Mouse (Mus musculus) gastrocnemius, adult 8-10 months (tissue): ENCODE measurements around the gene Cenpo. TPM values are rescaled to one million over a fixed set of nuclear protein-coding genes. Genes with fewer than 3 reads are reported as not detected.
"Not testable (repeated sequence)": the region's sequence is repeated elsewhere in the genome, so short reads cannot be mapped to it uniquely, and the experiment has no call there.

Experiments used
- DNase-seq, 2 experiments: peaks; one replicate each; pipeline ENCODE4 v3.0.0; 2022; ENCODE audit warnings: low spot score in 2 of 2
- total RNA-seq, 4 experiments: library from RNA; stranded (reverse); gene quantifications; 2 replicates each; pipeline ENCODE4 v1.2.4; 2022

Cenpo gene
- 1 to 10 TPM; 1.3 to 2.6 (median 2.0) TPM for total RNA-seq

DNA sequence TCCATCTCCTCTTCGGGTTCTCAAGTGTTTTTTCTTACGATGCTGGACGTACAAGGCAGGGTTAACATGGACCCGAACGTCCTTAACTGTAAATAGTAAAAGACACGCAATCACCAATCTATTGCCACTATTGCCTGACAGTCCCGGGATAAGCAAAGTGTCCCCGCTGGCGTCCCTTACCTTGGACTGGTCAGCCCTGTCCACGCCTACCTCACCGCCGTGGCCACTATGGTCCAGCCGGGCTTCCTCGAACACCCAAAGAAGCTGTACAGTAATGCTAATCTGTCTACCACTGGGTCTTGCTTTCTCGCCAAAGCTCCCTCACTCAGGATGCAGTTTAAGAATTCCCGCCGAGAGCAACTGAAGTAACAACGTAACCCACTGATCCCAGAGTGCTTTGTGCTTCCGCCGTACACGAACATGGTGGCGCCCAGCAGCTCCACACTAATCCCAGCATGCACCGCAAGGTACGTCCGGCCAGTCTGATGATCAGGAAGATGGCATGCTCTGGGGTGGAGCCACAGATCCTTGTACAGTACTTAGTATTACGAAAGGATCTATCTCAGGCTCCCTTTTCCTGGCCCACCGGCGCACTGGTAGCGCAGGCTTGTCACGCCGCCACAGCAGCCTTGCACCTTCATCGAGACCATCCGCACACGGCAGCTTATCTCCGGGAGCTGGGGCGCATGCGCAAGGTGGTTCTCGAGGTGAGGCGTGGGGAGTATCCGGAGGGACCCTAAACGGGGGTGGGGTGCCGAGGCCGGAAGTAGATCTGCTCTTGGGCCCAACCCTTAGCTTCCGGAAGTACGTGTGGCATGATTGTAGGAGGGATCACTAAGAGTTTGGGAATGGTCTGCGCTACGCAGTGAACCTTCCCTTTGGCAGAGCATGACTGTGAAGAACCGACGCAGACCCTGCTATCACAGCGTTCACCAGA lies at the start of gene Cenpo, which contains the start of gene Ptrhd1:
Gene Cenpo, minus strand, starts transcription at position 723 of the 937 bp plus-strand sequence.
Gene Ptrhd1, plus strand, starts transcription at position 456 of the 937 bp plus-strand sequence.
- DNase-seq = peak; percentile 96

DNA sequence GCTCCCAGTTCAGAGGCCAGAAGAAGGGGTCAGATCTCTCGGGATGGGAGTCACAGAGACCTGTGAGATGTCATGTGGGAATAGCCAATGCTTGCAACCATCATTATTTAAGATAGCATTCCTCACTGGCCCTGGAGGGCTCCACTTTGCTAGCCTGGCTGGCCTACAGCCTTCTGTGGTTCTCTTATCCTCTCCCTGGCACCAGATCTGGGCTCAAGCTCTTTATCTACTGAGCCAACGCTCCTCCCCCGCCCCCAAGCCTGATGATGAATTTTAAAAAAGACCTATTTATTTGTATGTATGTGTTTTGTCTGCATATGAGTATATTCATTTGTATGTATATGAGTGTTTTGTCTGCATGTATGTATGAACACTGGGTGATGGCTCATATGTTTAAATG lies 45.8 kb upstream of the Cenpo start:
- no peak for DNase-seq

DNA sequence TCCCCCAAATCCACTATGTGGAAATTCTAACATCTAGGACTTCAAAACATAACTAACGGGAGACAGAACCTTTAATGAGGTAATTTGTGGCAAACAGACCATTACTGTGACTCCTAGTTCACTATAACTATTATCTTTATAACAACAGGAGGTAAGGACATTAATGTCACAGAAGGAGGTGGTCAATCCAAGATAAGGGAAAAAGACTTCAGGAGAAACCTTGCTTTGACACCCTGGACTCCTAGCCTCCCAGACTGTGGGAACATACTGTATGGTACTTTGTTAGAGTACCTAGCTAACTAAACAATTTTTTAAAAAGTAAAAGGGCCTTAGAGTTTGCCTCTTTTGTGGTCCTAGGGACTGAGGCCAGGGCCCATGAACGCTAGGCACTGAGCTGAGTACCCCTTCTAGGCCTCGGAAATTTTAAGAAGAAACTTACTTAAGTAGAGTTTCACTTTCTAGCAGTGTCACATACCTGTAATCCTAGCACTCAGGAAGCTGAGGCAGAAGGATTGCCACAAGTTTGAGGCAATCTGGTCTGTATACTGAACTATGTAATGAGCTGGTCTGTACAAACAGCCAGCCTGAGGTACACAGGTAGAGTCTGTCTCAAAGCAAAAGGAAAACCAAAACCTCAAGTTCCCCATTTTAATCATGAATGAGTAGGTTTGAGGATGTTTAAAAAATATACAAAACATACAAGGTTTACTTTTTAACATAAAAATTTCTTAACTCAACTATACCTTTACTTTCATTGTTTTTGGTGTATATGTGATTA lies 45.1 kb upstream of the Cenpo start:
- DNase-seq = no peak

DNA sequence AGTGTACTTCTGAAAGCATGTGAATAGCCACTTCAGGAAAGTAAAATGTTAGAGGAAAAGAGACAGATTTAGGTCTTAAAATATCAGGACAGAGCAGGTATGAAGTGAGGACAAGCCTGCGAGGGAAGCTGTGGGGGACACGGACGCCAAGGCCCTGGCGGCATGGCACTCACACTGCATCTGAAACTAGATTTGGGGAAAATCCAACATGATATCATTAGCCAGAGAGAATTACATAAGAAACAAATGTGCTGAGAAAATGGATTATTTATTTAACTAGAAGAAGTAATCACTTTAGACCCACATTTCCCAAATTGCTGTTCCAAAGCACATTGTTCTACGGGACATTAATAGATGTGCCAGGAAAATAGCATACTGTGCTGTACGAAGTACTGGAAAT lies 37.0 kb upstream of the Cenpo start:
- DNase-seq = no peak

DNA sequence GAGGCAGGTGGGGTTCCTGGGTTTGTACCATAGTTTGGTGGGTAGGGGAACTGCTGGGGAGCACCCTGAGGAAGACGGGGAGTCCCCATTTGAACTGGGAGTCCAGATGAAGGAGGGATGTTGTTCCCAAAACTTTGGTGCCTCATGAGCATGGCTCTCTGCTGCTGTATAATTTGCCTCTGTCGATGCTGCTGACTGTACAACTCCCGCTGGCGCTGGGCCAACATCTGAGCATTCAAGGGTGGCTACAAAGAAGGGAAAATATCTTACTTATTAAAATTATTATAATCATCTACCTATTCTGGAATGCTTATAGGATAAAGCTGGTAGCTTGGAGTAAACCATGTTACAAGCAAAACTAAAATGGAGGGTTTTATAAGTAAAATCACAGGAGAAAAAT lies 33.7 kb upstream of the Cenpo start:
- DNase-seq = no peak

DNA sequence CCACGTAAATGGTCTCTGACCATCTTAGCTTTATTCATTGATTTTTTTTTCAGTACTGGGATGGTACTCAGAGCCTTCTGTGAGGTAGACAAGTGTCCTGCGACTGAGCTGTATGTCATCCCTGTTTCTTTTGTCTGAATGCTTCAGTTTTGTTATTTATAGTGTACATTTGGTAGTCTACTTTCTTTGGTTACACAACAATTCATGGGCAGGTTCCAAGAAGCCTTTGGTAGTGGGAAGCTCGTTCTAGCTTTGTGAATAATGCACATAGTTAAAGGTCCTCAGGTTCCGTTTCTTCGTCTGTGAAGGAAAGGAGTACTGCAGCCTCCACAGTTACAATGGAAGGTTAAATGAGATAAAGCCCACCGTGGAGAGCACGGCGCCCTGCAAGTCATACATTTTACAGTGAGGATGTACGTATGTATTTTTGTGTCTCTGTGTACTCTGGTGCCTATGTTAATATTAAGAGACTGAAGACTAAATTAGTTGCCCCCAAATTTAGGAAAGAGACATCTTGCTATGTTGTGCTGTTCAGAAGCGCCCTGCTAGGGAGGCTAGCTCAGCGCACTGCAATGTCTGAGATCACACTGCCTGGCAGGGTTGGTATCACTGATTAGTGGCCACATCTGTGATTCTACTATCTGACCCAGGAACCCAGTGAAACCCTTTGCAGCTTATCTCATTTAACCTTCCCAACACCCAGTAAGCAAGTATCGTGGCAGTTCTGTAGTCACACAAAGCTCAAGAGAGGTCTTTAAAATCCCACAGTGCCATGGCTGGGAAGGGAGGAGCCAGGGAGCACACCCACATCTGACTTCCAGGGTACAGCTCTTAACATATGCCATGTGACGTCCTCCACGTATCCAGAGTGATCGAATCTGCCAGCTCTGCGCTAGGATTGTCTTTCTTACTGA lies 18.9 kb upstream of the Cenpo start:
- peak; percentile 14 to 15 for DNase-seq

DNA sequence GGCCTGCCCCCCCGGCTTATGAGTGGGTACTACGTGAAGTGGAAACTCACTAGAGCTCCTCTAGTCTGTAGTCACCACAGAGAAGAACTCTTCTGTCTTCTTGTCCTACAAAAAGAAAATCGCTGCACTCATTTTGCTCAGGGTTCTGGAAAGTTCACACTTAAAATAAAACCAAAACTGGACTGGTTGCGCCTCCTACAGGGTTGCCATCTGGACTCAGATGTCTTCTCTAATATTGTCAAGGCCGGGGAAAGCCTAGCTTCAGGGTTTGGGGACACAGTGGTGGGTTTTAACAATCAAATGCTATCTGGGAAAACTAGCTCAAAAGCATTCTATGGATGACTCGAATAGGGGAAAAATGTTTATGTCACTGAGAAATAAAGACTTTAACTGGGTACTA lies 15.7 kb upstream of the Cenpo start:
- DNase-seq = no peak

DNA sequence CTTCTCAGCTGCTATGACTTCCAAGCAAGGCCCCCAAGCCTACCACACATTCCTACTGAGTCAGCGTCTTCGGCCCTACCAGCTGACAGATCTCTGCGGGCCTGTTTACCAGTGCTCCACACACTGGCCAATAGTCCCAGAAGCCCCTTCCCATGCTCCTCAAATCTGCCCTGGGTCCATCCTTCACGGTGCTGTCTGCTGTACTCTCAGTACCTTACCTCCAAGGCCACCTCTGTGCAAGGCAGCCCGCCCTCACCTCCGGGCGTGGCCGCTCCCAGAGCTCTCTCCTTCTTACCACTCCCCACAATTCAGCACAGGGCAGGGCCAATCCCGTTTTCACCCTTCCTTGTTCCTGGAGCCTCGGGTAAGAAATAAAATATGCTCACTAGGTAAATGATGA lies 11.6 kb upstream of the Cenpo start:
- DNase-seq = no peak

DNA sequence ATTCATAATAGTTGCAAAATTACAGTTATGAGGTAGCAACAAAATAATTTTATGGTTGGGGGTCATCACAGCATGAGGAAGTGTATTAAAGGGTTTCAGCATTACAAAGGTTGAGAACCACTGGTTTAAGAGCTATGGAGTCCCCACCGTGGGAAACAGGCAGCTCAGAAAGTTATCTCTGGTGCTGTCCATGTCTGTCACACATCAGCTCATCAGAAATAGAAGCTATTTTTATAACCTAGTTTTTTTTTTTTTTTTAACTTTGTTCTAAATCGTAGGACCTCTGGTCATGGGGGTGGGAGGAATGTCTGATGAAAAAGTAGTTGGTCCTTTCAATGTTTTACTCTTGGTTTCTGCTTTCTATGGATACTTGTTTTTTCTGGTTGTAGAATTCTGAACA lies 9.7 kb upstream of the Cenpo start:
- no peak for DNase-seq

DNA sequence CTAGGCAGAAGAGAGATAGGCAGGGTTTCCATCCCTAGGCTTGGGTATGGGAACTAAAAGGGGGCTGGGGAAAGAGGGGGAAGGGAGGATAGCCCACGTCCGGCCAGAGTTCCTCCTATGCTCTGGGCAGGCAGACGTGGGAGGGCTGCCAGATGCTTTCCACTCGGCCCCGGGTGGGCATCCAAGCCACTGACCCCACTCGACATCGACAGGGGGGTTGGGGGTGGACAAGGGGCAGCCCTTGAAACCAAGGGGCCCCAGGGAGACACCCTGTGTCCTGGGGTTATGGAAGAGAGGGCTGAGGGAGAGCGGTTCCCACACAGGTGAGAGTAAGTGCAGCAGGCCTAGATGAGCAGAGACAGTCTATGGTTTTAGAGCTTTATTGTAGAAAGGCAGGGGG lies 6.2 kb upstream of the Cenpo start:
- not testable (repeated sequence) for DNase-seq

DNA sequence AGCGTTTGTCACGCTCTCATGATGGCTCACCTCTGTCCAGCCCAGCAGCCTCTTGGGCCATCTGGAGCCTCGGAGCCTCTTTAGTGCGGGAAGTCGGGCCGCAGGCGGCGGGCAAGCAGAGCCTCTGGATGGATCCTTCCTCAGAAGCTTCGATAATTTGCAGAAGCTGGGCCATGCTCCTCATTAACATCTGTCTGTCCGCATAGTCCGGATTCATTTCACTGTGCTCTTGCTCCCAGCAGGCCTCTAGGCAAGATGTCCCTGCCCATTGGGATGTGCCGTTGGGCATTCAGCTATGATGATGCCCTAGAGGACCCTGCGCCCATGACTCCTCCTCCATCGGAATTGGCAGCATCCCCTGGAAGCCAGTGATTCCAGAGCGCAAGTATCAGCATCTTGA lies 3.4 kb upstream of the Cenpo start:
- DNase-seq = no peak

DNA sequence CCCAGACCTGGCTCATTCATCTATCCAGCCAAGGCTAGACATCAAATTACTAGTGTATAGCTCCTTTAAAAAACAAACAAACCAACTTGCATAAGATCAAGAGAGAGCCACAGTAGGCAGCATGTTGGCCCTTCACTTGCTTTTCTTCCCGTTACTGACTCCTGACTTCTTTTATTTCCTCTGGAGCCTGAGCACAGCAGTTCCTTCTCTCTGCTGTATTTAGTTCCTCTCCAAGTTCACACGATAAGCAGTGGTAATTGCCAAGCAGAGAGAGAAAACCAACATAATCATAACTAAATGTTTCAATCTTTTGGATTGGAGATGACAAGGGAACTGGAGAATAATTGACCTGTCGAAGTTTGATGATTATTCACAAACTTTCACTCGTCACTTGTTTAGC lies 1.3 kb downstream of the Cenpo start:
- DNase-seq = no peak

DNA sequence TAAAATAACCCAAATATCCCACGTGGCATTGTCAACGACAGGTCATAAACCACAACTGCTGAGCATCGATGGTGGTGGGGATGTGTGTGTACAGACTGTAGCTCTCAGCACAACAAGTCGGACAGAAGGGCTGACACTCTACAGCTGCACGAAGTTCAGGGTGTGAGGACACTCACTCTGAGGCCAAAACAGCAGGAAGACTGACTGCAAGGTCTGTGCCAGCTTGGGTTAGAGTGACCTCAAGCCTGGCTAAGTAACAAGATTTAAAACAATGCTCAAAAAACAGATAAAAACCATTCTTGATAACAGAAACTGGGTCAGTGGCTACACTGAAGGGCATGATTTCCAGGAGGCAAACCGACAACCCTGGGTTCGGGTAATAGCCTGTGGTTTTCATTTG lies 3.9 kb downstream of the Cenpo start:
- DNase-seq = no peak

DNA sequence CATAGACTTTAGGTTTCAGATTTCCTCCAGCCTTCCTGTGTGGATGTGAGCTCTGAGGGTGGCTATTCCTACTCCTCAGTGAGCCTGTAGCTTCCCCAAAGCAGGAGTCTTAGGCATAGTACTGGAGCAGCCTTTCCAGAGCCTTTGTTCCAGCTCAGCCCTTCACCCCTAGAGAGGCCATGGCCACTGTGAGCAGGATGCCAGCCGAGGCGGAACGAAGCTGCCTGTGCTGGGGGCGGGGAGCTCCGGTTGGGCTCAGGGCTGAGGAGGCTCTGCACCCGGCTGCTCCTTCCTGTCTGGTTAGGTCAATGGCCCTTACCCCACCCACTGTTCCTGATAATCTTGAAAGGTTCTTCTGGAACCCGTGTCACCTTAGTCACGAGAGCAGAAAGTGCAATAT lies 21.2 kb downstream of the Cenpo start:
- no peak for DNase-seq

DNA sequence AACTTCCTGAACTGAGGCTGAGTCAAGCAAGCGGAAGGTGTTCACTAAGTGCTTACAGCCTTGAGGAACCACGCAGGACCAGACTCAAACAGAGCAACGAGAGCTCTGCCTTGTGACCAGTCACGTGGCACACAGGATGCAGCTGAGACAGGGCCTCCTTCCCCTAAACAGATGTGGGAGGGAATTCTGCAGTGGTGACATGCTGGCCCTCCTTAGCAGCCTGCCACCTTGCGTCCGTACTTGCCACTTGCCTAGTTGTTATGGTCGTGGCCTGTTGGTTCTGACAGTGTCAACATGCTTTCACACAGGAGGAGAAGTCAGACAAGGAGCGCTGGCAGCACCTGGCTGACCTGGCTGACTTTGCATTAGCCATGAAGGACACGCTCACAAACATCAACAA lies 22.9 kb downstream of the Cenpo start:
- no peak for DNase-seq

DNA sequence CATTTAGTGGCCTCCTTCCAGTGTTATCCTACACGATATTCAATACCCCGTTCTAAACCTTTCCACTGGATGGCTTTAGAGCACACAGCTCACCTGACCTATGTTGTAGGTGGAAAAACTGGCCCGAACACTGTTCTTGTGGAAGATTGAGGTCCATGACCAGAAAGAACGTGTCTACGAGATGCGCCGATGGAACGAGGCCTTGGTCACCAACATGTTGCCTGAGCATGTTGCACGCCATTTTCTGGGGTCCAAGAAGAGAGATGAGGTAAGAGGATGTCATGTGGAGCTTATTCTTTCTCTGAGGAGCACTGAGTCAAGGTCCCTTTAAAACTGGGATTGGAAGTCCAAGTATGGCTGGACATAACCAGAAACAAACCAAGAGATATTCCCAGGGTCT lies 24.9 kb downstream of the Cenpo start:
- DNase-seq = no peak

DNA sequence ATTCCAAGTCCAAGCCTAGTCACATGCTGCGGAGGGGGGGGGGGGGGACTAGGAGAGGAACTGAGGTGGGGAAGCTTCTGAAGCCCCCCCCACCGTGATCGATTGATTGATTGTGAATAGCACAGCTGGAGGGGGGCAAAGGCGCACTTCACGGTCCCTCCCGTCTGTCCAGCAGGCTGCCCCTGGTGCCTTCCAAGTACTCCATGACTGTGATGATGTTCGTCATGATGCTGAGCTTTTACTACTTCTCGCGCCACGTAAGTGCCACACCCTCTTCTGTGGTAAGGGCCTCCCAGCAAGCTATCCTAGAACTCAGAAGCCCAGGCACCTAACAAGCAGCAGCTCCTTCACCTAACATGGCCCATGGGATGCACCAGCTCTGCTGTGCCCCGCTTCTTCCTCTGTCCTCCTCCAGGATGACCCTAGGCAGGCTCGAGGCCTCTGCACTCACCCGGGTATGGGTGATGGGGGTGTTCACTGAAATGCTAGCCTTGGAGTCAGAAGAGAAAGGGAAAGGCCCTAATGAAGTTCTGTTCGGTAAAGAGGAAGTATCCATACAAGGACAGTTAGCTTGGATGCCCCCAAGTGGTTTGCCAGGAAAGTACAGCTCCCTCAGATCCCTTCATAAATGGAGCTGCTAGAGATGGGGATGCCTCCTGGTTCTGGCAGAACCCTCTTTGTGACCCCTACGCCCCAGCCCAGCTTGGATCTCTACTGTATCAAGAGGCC lies 25.5 kb downstream of the Cenpo start:
- DNase-seq = peak in 1 of 2 experiments; percentile 31

DNA sequence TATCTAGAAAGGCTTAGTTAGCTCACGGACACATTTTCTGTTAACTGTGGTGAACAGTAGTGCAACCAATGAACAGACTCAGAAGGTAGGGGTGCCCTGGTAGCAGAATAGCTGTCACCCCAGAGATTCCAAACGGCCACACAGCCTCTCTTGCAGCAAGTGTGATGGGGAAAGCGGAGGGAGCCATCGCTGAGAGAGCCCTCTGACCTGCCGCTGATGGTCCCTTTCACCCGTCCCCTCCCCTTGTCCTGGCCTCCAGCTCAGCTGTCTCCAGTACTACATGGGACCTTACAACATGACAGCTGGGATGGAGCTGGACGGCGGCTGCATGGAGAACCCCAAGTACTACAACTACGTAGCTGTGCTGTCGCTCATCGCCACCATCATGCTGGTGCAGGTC lies 28.0 kb downstream of the Cenpo start:
- DNase-seq = no peak

DNA sequence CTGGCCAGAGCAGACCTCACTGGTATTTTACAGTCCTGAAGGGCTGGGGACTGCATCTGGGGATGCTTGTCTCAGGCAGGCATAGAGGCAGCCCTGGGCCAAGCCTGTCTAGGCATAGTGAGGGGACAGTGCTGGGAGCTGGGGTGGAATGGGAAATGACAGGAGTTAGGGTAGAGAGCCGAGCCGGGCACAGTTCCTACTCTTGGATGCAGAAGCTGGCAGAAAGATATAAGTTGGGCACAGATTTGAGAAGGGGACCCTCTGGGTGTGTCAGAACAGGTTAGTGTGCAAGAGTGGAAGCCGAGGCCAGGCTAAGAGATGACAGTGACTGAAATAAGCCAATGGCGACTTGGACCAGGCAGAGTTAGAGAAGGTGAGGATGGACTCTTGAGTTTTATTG lies 31.9 kb downstream of the Cenpo start:
- peak; percentile 1 to 2 for DNase-seq

DNA sequence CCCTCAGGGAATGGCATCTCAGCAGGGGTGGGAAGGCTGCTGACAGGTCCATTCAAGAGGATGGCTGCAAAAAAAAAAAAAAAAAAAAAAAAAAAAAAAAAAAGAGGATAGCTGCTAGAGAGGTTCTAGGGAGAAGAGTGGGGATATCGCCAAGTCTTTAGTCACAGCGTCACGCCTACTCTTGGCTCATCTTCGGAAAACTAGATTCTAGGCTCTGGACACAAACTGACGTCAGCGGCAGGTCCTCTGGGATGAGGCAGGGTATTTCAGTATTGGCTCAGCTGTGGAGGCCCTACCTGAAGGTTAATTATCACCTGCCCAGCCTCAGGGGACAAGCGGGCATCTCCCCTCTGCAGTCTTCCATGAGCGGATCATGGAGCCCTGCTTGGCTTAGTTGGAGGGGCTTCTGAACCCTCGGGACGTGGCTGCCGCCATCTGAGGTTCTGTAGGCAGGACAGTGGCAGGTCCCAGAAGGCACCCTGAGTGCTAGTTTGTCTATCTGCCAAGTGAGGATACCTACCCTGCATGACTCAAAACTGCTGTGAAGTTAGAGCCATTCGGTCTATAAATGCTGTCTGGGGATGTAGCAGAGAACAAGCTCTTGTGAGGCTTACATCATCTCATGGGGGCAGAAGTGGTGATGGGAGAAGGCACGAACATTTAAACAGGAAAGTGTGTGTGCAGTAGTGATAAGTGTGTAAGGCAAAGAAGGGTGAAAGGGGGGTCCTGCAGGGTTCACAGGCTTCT lies 32.5 kb downstream of the Cenpo start:
- DNase-seq = peak; percentile 52 to 61
